Mouse (Mus musculus) spleen, postnatal 0 days (tissue): ENCODE data around the gene Opcml. TPM values are rescaled to one million over a fixed set of nuclear protein-coding genes. Genes with fewer than 3 reads are reported as not detected.

Experiments used
- polyA plus RNA-seq: library from polyadenylated mRNA; unstranded; fragments of >200 nt; fragmentation: Nextera tagmentation; extraction: Ambion mirVana; gene quantifications from 2 replicates; pipeline ENCODE4 v1.2.1, GENCODE M21; 2015

Gene Opcml
- polyA plus RNA-seq: 0.94 and 1.2 TPM in 2 replicates

GRCm38 (mm10) chr9:27790725-27791638, at the start of gene Opcml:
Gene Opcml, plus strand, starts transcription at chr9:27790775.

